Mouse (Mus musculus): ENCODE measurements around the gene Fbln1.

DNA sequence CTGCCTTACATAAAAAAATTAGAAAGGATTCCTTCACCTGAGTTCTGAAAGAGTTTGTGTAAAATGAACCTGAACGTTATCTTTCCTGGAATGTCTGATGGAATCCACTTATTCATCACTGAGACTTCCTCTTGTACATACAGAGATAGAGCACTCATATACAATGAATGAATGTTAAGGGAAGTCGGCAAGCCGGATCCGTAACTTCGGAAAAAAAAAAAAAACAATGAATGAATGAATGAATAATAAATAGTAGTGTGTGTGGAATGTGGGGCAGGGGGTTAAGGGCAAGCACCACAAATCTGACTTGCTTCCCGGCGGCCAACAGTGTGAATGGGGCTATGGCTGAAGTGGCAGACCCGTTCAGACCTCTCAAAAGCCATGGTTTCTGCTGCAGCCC, 28.2 kb upstream of the Fbln1 start:
- TF ChIP-seq POLR2A (IDR thresholded peaks at IDR 0.05; ENCODE audit: borderline replicate concordance, low read depth, low read length) (no peak), CTCF (IDR thresholded peaks at IDR 0.05; ENCODE audit: low read depth, low read length) (no peak)

Measured in bone marrow macrophage, adult 2 months (primary cell).